Mouse (Mus musculus) myocyte (in vitro differentiated cells): ENCODE data around the gene Hspa1l. TPM values are rescaled to one million over a fixed set of nuclear protein-coding genes. Genes with fewer than 3 reads are reported as not detected.

ENCODE experiments used
- H3K27me3 ChIP-seq: one replicate; pipeline ENCODE4 v1.6.1; 2011; ENCODE audit not compliant: control insufficient read depth, insufficient read depth, insufficient read length
- H3K36me3 ChIP-seq: one replicate; pipeline ENCODE4 v1.6.1; 2011; ENCODE audit not compliant: control insufficient read depth, insufficient read depth
- H3K4me2 ChIP-seq: one replicate; pipeline ENCODE4 v1.6.1; 2011; ENCODE audit warnings: low read depth, control low read depth
- H3K4me3 ChIP-seq: one replicate; pipeline ENCODE4 v1.5.1; 2011; ENCODE audit warnings: mild to moderate bottlenecking, control low read depth, moderate library complexity
- H3K79me2 ChIP-seq: one replicate; pipeline ENCODE4 v1.6.1; 2011; ENCODE audit not compliant: control insufficient read depth, insufficient read depth
- H3ac ChIP-seq: one replicate; pipeline ENCODE4 v1.6.1; 2011; ENCODE audit not compliant: control insufficient read depth, insufficient read length
- CEBPB ChIP-seq: IDR thresholded peaks from 2 replicates; pipeline ENCODE4 v1.6.1; 2011; ENCODE audit warnings: mild to moderate bottlenecking, moderate library complexity; ENCODE audit not compliant: poor library complexity, insufficient read depth, severe bottlenecking
- E2F4 ChIP-seq: IDR thresholded peaks from one replicate; pipeline ENCODE4 v1.6.1; 2011; ENCODE audit warnings: mild to moderate bottlenecking, control low read depth, moderate library complexity; ENCODE audit not compliant: insufficient read depth
- MAX ChIP-seq: IDR thresholded peaks from one replicate; pipeline ENCODE4 v1.6.1; 2011; ENCODE audit warnings: low read depth, mild to moderate bottlenecking, control low read depth
- MYOD1 ChIP-seq, 3 experiments: IDR thresholded peaks; one replicate each; pipeline ENCODE4 v1.6.1; 2011; ENCODE audit warnings: control low read depth in 2 of 3, low read depth in 2 of 3, mild to moderate bottlenecking in 2 of 3, moderate library complexity in 1 of 3; ENCODE audit not compliant: insufficient read length in 2 of 3, control insufficient read depth in 1 of 3
- MYOG ChIP-seq, 3 experiments: IDR thresholded peaks; one replicate each; pipeline ENCODE4 v1.6.1; 2011; ENCODE audit warnings: control low read depth in 2 of 3, low read depth in 2 of 3, mild to moderate bottlenecking in 2 of 3; ENCODE audit not compliant: insufficient read length in 2 of 3, control insufficient read depth in 1 of 3, insufficient read depth in 1 of 3
- POLR2A ChIP-seq: IDR thresholded peaks from one replicate; pipeline ENCODE4 v1.6.1; 2011; ENCODE audit warnings: low read depth, mild to moderate bottlenecking, control low read depth, moderate library complexity; ENCODE audit not compliant: insufficient read length
- POLR2AphosphoS2 ChIP-seq: IDR thresholded peaks from one replicate; pipeline ENCODE4 v1.6.1; 2011; ENCODE audit warnings: low read depth, control low read depth; ENCODE audit not compliant: insufficient read length
- REST ChIP-seq: IDR thresholded peaks from one replicate; pipeline ENCODE4 v1.6.1; 2011; ENCODE audit warnings: mild to moderate bottlenecking, control low read depth, moderate library complexity; ENCODE audit not compliant: insufficient read depth, insufficient read length
- SRF ChIP-seq: IDR thresholded peaks from one replicate; pipeline ENCODE4 v1.6.1; 2011; ENCODE audit warnings: low read depth; ENCODE audit not compliant: control insufficient read depth, insufficient read length
- TCF12 ChIP-seq: IDR thresholded peaks from one replicate; pipeline ENCODE4 v1.6.1; 2011; ENCODE audit warnings: mild to moderate bottlenecking, control low read depth; ENCODE audit not compliant: poor library complexity, insufficient read depth, severe bottlenecking
- TCF3 ChIP-seq: IDR thresholded peaks from one replicate; pipeline ENCODE4 v1.6.1; 2011; ENCODE audit warnings: low read depth, control low read depth; ENCODE audit not compliant: insufficient read length
- USF1 ChIP-seq: IDR thresholded peaks from one replicate; pipeline ENCODE4 v1.6.1; 2011; ENCODE audit warnings: low read depth, mild to moderate bottlenecking, control low read depth, moderate library complexity
- polyA plus RNA-seq: library from polyadenylated mRNA; unstranded; fragments of >200 nt; fragmentation: generic; extraction: Trizol; gene quantifications from one replicate; pipeline ENCODE4 v1.2.1, GENCODE M21; 2012; ENCODE audit warnings: missing spikeins

The Hspa1l gene
- polyA plus RNA-seq, 1 experiment: 1.3 TPM

- Histone ChIP-seq H3ac (no peak overlapping the region), H3K4me2 (no peak overlapping the region), H3K36me3 (no peaks in the 10 kb centered on the region), H3K27me3 (no peaks in the 10 kb centered on the region), H3K79me2 (peaks cover 16% of the 10 kb centered on the region), H3K4me3 (no peak overlapping the region)
- TF ChIP-seq E2F4: no peak
- TF ChIP-seq CEBPB: no peak
- no peak for TF ChIP-seq TCF12
- no peak for TF ChIP-seq MAX
- TF ChIP-seq SRF: no peak
- TF ChIP-seq TCF3: no peak
- TF ChIP-seq MYOD1 (IDR thresholded peaks at IDR 0.05; ENCODE audit: control insufficient read depth in 1 of 3, insufficient read length in 2 of 3, low read depth in 2 of 3): no peak
- TF ChIP-seq MYOG (IDR thresholded peaks at IDR 0.05; ENCODE audit: control insufficient read depth in 1 of 3, insufficient read depth in 1 of 3, insufficient read length in 2 of 3, low read depth in 2 of 3): no peak
- TF ChIP-seq USF1: no peak
- no peak for TF ChIP-seq REST
- no peak for TF ChIP-seq POLR2A
- TF ChIP-seq POLR2AphosphoS2: no peak
These were observed 4.5 kb downstream of the Hspa1l start for GRCm38 (mm10) chr17:34977000-34977399.

DNA sequence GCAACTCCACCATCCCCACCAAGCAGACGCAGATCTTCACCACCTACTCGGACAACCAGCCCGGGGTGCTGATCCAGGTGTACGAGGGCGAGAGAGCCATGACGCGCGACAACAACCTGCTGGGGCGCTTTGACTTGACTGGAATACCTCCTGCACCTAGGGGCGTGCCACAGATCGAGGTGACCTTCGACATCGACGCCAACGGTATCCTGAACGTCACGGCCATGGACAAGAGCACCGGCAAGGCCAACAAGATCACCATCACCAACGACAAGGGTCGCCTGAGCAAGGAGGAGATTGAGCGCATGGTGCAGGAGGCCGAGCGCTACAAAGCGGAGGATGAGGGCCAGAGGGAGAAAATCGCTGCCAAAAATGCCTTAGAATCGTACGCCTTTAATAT is 5.7 kb downstream of the Hspa1l start:
- no peak overlapping the region for H3K4me2 ChIP-seq
- H3K79me2 ChIP-seq: peaks cover 28% of the 10 kb centered on the region
- H3ac ChIP-seq: no peak overlapping the region
- no peak overlapping the region for H3K4me3 ChIP-seq
- H3K36me3 ChIP-seq: no peaks in the 10 kb centered on the region
- TF ChIP-seq POLR2A: no peak
- H3K27me3 ChIP-seq: no peaks in the 10 kb centered on the region

GRCm38 (mm10) chr17:34979631-34980030 is 7.1 kb downstream of the Hspa1l start:
- Histone ChIP-seq H3K79me2 (peaks cover 42% of the 10 kb centered on the region), H3K27me3 (no peaks in the 10 kb centered on the region), H3ac (no peak overlapping the region), H3K36me3 (no peaks in the 10 kb centered on the region), H3K4me3 (no peak overlapping the region), H3K4me2 (no peak overlapping the region)
- TF ChIP-seq TCF12 (no peak), TCF3 (no peak), MYOD1 (IDR thresholded peaks at IDR 0.05; ENCODE audit: control insufficient read depth in 1 of 3, insufficient read length in 2 of 3, low read depth in 2 of 3) (no peak), CEBPB (no peak), MYOG (IDR thresholded peaks at IDR 0.05; ENCODE audit: control insufficient read depth in 1 of 3, insufficient read depth in 1 of 3, insufficient read length in 2 of 3, low read depth in 2 of 3) (no peak), SRF (no peak), MAX (no peak), POLR2A (no peak), E2F4 (no peak), REST (no peak), USF1 (no peak), POLR2AphosphoS2 (no peak)

GRCm38 (mm10) chr17:34980655-34981054 is 8.2 kb downstream of the Hspa1l start:
- Histone ChIP-seq H3ac (no peak overlapping the region), H3K4me3 (peak overlapping the region; percentile 71), H3K27me3 (no peaks in the 10 kb centered on the region), H3K4me2 (peak overlapping the region; percentile 97), H3K79me2 (peaks cover 43% of the 10 kb centered on the region), H3K36me3 (peaks cover 8% of the 10 kb centered on the region)
- TF ChIP-seq CEBPB (no peak), MAX (no peak), E2F4 (no peak), MYOG (IDR thresholded peaks at IDR 0.05; ENCODE audit: control insufficient read depth in 1 of 3, insufficient read depth in 1 of 3, insufficient read length in 2 of 3, low read depth in 2 of 3) (no peak), TCF12 (no peak), TCF3 (no peak), USF1 (no peak), POLR2AphosphoS2 (no peak)

DNA sequence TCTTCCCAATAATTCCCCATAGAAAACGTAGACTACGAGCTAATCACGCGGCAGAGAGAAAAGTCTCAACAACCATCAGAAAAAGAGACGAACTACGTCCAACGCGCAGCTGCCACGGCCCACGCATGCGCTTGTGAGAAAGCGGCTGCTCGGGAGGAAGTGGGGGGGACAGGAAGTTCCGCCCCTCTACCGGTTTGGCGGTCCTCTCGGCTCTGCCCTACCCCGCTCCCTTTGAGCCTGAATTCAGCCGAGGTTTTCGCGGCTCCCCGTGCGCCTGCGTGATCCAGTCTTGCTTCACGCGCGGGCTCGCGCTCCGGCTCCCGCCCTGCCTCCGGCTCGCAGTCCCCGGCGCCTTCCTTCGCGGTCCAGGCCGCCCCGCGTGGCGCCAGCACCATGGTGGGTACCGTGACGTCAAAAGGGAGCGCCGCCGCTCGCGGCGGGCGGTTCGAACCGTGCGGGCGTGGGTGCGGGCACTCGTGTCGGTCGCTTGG is 9.2 kb downstream of the Hspa1l start, which contains the start of gene Lsm2:
TSS of gene Lsm2 (plus strand) at position 173 of the 491 bp plus-strand sequence.
- peak in 2 of 3 experiments; percentile 71 for TF ChIP-seq MYOG (IDR thresholded peaks at IDR 0.05; ENCODE audit: control insufficient read depth in 1 of 3, insufficient read depth in 1 of 3, insufficient read length in 2 of 3, low read depth in 2 of 3)
- TF ChIP-seq TCF12: no peak
- no peak for TF ChIP-seq TCF3
- peak; percentile 53 for TF ChIP-seq SRF
- no peak for TF ChIP-seq MAX
- TF ChIP-seq E2F4: peak; percentile 97
- peak in 2 of 3 experiments; percentile 74 to 75 for TF ChIP-seq MYOD1 (IDR thresholded peaks at IDR 0.05; ENCODE audit: control insufficient read depth in 1 of 3, insufficient read length in 2 of 3, low read depth in 2 of 3)
- TF ChIP-seq POLR2AphosphoS2: peak; percentile 93
- TF ChIP-seq CEBPB: no peak
- peak; percentile 79 for TF ChIP-seq POLR2A
- H3ac ChIP-seq: peak within 1 kb of the TSS; percentile 73
- peaks cover 18% of the 10 kb centered on the region for H3K36me3 ChIP-seq
- H3K4me2 ChIP-seq: peak within 1 kb of the TSS; percentile 97
- peak within 1 kb of the TSS; percentile 71 for H3K4me3 ChIP-seq
- peaks cover 43% of the 10 kb centered on the region for H3K79me2 ChIP-seq
- H3K27me3 ChIP-seq: no peaks in the 10 kb centered on the region
